Mouse (Mus musculus): ENCODE measurements around the gene 1700022I11Rik. TPM values are rescaled to one million over a fixed set of nuclear protein-coding genes. Genes with fewer than 3 reads are reported as not detected.

1700022I11Rik gene
- total RNA-seq, 4 experiments from 2014 or later = not detected

Other genes with a start within 250 kb of the 1700022I11Rik start
- not detected for gene 4930578G10Rik, start 234.1 kb upstream of the 1700022I11Rik start, total RNA-seq (2022)
- gene Ccl19, start 213.0 kb upstream of the 1700022I11Rik start, total RNA-seq (2022) = under 1 TPM; 0.50 to 0.75 (median 0.61) TPM
- gene Ccl21a, start 195.6 kb upstream of the 1700022I11Rik start, total RNA-seq (2022) = 10 to 100 TPM; 55.3 to 66.3 (median 58.5) TPM
- not detected for gene Fam205a1, start 115.7 kb upstream of the 1700022I11Rik start, total RNA-seq (2022)
- gene Gm12394, start 112.8 kb upstream of the 1700022I11Rik start, total RNA-seq (2022) = not detected
- 10 to 100 TPM in 2 of 4 experiments, 1 to 10 TPM in 2; 7.5 to 11.8 (median 10.3) TPM for gene Fam205c, start 95.4 kb upstream of the 1700022I11Rik start, total RNA-seq (2022)
- 1 to 10 TPM; 4.3 to 9.8 (median 7.0) TPM for gene Phf24, start 52.9 kb upstream of the 1700022I11Rik start, total RNA-seq (2022)
- 100 to 1,000 TPM in 2 of 4 experiments, 10 to 100 TPM in 2; 65.1 to 119 (median 88.0) TPM for gene Dnajb5, start 19.8 kb upstream of the 1700022I11Rik start, total RNA-seq (2022)
- gene Vcp, start 30.9 kb downstream of the 1700022I11Rik start, total RNA-seq (2022) = 100 to 1,000 TPM; 255 to 280 (median 263) TPM
- 1 to 10 TPM; 1.7 to 2.8 (median 2.2) TPM for gene Fancg, start 40.9 kb downstream of the 1700022I11Rik start, total RNA-seq (2022)
- 10 to 100 TPM; 19.6 to 27.4 (median 23.6) TPM for gene Pigo, start 56.2 kb downstream of the 1700022I11Rik start, total RNA-seq (2022)
- gene Stoml2, start 62.1 kb downstream of the 1700022I11Rik start, total RNA-seq (2022) = 100 to 1,000 TPM; 104 to 110 (median 108) TPM
- gene Fam214b, start 76.6 kb downstream of the 1700022I11Rik start, total RNA-seq (2022) = 10 to 100 TPM; 25.7 to 34.1 (median 30.1) TPM
- 10 to 100 TPM in 3 of 4 experiments, 1 to 10 TPM in 1; 7.7 to 11.7 (median 10.1) TPM for gene Unc13b, start 89.3 kb downstream of the 1700022I11Rik start, total RNA-seq (2022)